Mouse (Mus musculus): ENCODE results near the gene Rexo1.

DNA sequence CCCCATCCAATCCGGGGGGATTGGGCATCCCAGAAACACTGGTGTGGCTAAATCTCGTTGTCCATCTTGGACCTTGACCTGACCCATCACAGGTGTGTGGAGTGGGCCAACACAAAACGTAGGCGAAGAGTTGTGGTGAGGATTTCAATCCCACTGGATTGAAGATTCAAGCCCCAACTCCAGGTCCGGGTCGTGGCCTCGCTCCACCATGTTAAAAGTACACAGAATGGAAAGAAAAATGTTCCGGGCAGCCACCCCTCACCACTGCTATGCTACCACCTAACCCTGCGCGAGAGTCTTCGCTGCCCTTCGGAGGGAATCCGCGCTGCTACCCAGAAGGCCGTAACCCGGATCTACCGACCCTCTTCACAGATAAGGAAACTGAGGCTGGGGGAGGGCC lies 14.6 kb upstream of the Rexo1 start:
- TF ChIP-seq CTCF (IDR thresholded peaks at IDR 0.05; ENCODE audit: extremely low read depth, insufficient read depth, insufficient read length, insufficient replicate concordance), result no peak
- TF ChIP-seq POLR2A (IDR thresholded peaks at IDR 0.05; ENCODE audit: low read depth, low read length), result no peak
